Mouse (Mus musculus) erythroblast, adult 5-6 weeks (primary cell): Measurements from ENCODE around the gene Tsks. TPM values are rescaled to one million over a fixed set of nuclear protein-coding genes. Genes with fewer than 3 reads are reported as not detected.

Source experiments
- ATAC-seq: replicated peaks from 2 replicates; pipeline ENCODE4 v1.8.0; 2016; ENCODE audit warnings: moderate number of reproducible peaks, mild to moderate bottlenecking, moderate TSS enrichment, inconsistent platforms; ENCODE audit not compliant: poor library complexity, low FRiP score, severe bottlenecking
- total RNA-seq, 2 experiments: library from RNA; stranded (forward) in 1 of 2; stranded (reverse) in 1 of 2; fragments of 150-400 nt in 1 of 2; fragments of 200-764, 138-1000 nt in 1 of 2; gene quantifications; 2 replicates each; pipeline versions ENCODE4 v1.2.3 to v1.2.4; 2015 to 2017; ENCODE audit warnings: low replicate concordance in 2 of 2

Tsks gene
- total RNA-seq, 2 experiments from 2014 or later: not detected

- ATAC-seq: no peak
These were observed 59.4 kb downstream of the Tsks start for GRCm38 (mm10) chr7:45002440-45002839.

GRCm38 (mm10) chr7:45004546-45004945 is 61.5 kb downstream of the Tsks start:
- ATAC-seq: no peak

GRCm38 (mm10) chr7:45005321-45005992 is 62.5 kb downstream of the Tsks start:
- ATAC-seq: no peak

GRCm38 (mm10) chr7:45006503-45006902 is 63.5 kb downstream of the Tsks start:
- ATAC-seq: no peak

- ATAC-seq: no peak
These were observed 64.1 kb downstream of the Tsks start for GRCm38 (mm10) chr7:45007141-45007540.

Other genes with a start within 250 kb of the Tsks start
Only the 30 nearest of the 33 such genes appear.
- gene Vrk3, start 194.8 kb upstream of the Tsks start, total RNA-seq (2015; ENCODE audit: low replicate concordance): 21.5 and 24.0 TPM in 2 replicates
- gene Vrk3, start 194.8 kb upstream of the Tsks start, total RNA-seq (2017; ENCODE audit: low replicate concordance): 11.3 and 22.7 TPM in 2 replicates
- 0.58 TPM in 1 of 2 replicates, not detected in the other for gene Zfp473, start 192.2 kb upstream of the Tsks start, total RNA-seq (2015; ENCODE audit: low replicate concordance)
- gene Zfp473, start 192.2 kb upstream of the Tsks start, total RNA-seq (2017; ENCODE audit: low replicate concordance): 0.14 and 0.60 TPM in 2 replicates
- gene Nup62, start 127.1 kb upstream of the Tsks start, total RNA-seq (2015; ENCODE audit: low replicate concordance): 10.4 and 14.4 TPM in 2 replicates
- gene Nup62, start 127.1 kb upstream of the Tsks start, total RNA-seq (2017; ENCODE audit: low replicate concordance): 21.7 and 21.9 TPM in 2 replicates
- gene Il4i1, start 126.8 kb upstream of the Tsks start, total RNA-seq (2015; ENCODE audit: low replicate concordance): 0.84 TPM in 1 of 2 replicates, not detected in the other
- 0.09 TPM in 1 of 2 replicates, not detected in the other for gene Il4i1, start 126.8 kb upstream of the Tsks start, total RNA-seq (2017; ENCODE audit: low replicate concordance)
- 1.3 and 1.9 TPM in 2 replicates for gene Atf5, start 126.5 kb upstream of the Tsks start, total RNA-seq (2015; ENCODE audit: low replicate concordance)
- 2.1 and 2.5 TPM in 2 replicates for gene Atf5, start 126.5 kb upstream of the Tsks start, total RNA-seq (2017; ENCODE audit: low replicate concordance)
- gene Akt1s1, start 94.2 kb upstream of the Tsks start, total RNA-seq (2015; ENCODE audit: low replicate concordance): 6.5 and 7.1 TPM in 2 replicates
- 19.7 and 43.3 TPM in 2 replicates for gene Akt1s1, start 94.2 kb upstream of the Tsks start, total RNA-seq (2017; ENCODE audit: low replicate concordance)
- gene Tbc1d17, start 94.1 kb upstream of the Tsks start, total RNA-seq (2015; ENCODE audit: low replicate concordance): 15.8 and 21.3 TPM in 2 replicates
- 33.6 and 77.5 TPM in 2 replicates for gene Tbc1d17, start 94.1 kb upstream of the Tsks start, total RNA-seq (2017; ENCODE audit: low replicate concordance)
- gene Pnkp, start 86.1 kb upstream of the Tsks start, total RNA-seq (2015; ENCODE audit: low replicate concordance): 17.3 and 43.3 TPM in 2 replicates
- gene Pnkp, start 86.1 kb upstream of the Tsks start, total RNA-seq (2017; ENCODE audit: low replicate concordance): 26.8 and 32.5 TPM in 2 replicates
- gene Ptov1, start 73.4 kb upstream of the Tsks start, total RNA-seq (2015; ENCODE audit: low replicate concordance): 6.9 and 8.1 TPM in 2 replicates
- gene Ptov1, start 73.4 kb upstream of the Tsks start, total RNA-seq (2017; ENCODE audit: low replicate concordance): 8.8 and 12.1 TPM in 2 replicates
- gene Med25, start 50.5 kb upstream of the Tsks start, total RNA-seq (2015; ENCODE audit: low replicate concordance): 6.5 and 8.4 TPM in 2 replicates
- gene Med25, start 50.5 kb upstream of the Tsks start, total RNA-seq (2017; ENCODE audit: low replicate concordance): 3.2 and 5.3 TPM in 2 replicates
- gene Fuz, start 47.1 kb upstream of the Tsks start, total RNA-seq (2015; ENCODE audit: low replicate concordance): 1.3 TPM in 1 of 2 replicates, not detected in the other
- 2.2 and 4.3 TPM in 2 replicates for gene Fuz, start 47.1 kb upstream of the Tsks start, total RNA-seq (2017; ENCODE audit: low replicate concordance)
- 29.4 and 43.1 TPM in 2 replicates for gene Ap2a1, start 13.7 kb upstream of the Tsks start, total RNA-seq (2015; ENCODE audit: low replicate concordance)
- 27.5 and 36.0 TPM in 2 replicates for gene Ap2a1, start 13.7 kb upstream of the Tsks start, total RNA-seq (2017; ENCODE audit: low replicate concordance)
- gene Cpt1c, start 31.6 kb downstream of the Tsks start, total RNA-seq (2015; ENCODE audit: low replicate concordance): 0.19 and 1.5 TPM in 2 replicates
- 0.28 and 0.51 TPM in 2 replicates for gene Cpt1c, start 31.6 kb downstream of the Tsks start, total RNA-seq (2017; ENCODE audit: low replicate concordance)
- 21.7 and 73.4 TPM in 2 replicates for gene Prmt1, start 43.4 kb downstream of the Tsks start, total RNA-seq (2015; ENCODE audit: low replicate concordance)
- gene Prmt1, start 43.4 kb downstream of the Tsks start, total RNA-seq (2017; ENCODE audit: low replicate concordance): 9.2 and 30.6 TPM in 2 replicates
- 15.5 and 24.2 TPM in 2 replicates for gene Irf3, start 54.4 kb downstream of the Tsks start, total RNA-seq (2015; ENCODE audit: low replicate concordance)
- gene Irf3, start 54.4 kb downstream of the Tsks start, total RNA-seq (2017; ENCODE audit: low replicate concordance): 17.0 and 34.1 TPM in 2 replicates
- gene Bcl2l12, start 55.5 kb downstream of the Tsks start, total RNA-seq (2015; ENCODE audit: low replicate concordance): 2.9 and 9.6 TPM in 2 replicates
- gene Bcl2l12, start 55.5 kb downstream of the Tsks start, total RNA-seq (2017; ENCODE audit: low replicate concordance): 1.3 and 2.5 TPM in 2 replicates
- 7.9 and 10.7 TPM in 2 replicates for gene Scaf1, start 73.2 kb downstream of the Tsks start, total RNA-seq (2015; ENCODE audit: low replicate concordance)
- gene Scaf1, start 73.2 kb downstream of the Tsks start, total RNA-seq (2017; ENCODE audit: low replicate concordance): 9.8 and 10.0 TPM in 2 replicates
- 7.5 and 10.8 TPM in 2 replicates for gene Rras, start 74.8 kb downstream of the Tsks start, total RNA-seq (2015; ENCODE audit: low replicate concordance)
- gene Rras, start 74.8 kb downstream of the Tsks start, total RNA-seq (2017; ENCODE audit: low replicate concordance): 0.60 TPM in 1 of 2 replicates, not detected in the other
- gene Prr12, start 109.7 kb downstream of the Tsks start, total RNA-seq (2015; ENCODE audit: low replicate concordance): 3.3 and 6.1 TPM in 2 replicates
- gene Prr12, start 109.7 kb downstream of the Tsks start, total RNA-seq (2017; ENCODE audit: low replicate concordance): 0.60 and 0.70 TPM in 2 replicates
- 10.4 and 20.7 TPM in 2 replicates for gene Nosip, start 119.2 kb downstream of the Tsks start, total RNA-seq (2015; ENCODE audit: low replicate concordance)
- gene Nosip, start 119.2 kb downstream of the Tsks start, total RNA-seq (2017; ENCODE audit: low replicate concordance): 15.5 and 22.2 TPM in 2 replicates
- gene Prrg2, start 119.5 kb downstream of the Tsks start, total RNA-seq (2015; ENCODE audit: low replicate concordance): 1.3 and 5.2 TPM in 2 replicates
- gene Prrg2, start 119.5 kb downstream of the Tsks start, total RNA-seq (2017; ENCODE audit: low replicate concordance): 0.34 and 7.0 TPM in 2 replicates
- gene Rcn3, start 149.0 kb downstream of the Tsks start, total RNA-seq (2015; ENCODE audit: low replicate concordance): 1.3 and 2.5 TPM in 2 replicates
- gene Rcn3, start 149.0 kb downstream of the Tsks start, total RNA-seq (2017; ENCODE audit: low replicate concordance): 6.7 and 7.5 TPM in 2 replicates
- gene Fcgrt, start 160.6 kb downstream of the Tsks start, total RNA-seq (2015; ENCODE audit: low replicate concordance): 2.5 and 7.3 TPM in 2 replicates
- gene Fcgrt, start 160.6 kb downstream of the Tsks start, total RNA-seq (2017; ENCODE audit: low replicate concordance): 10.3 and 11.4 TPM in 2 replicates
- 604 and 677 TPM in 2 replicates for gene Rps11, start 181.2 kb downstream of the Tsks start, total RNA-seq (2015; ENCODE audit: low replicate concordance)
- 233 and 238 TPM in 2 replicates for gene Rps11, start 181.2 kb downstream of the Tsks start, total RNA-seq (2017; ENCODE audit: low replicate concordance)
- 517 and 725 TPM in 2 replicates for gene Rpl13a, start 185.6 kb downstream of the Tsks start, total RNA-seq (2015; ENCODE audit: low replicate concordance)
- 475 and 688 TPM in 2 replicates for gene Rpl13a, start 185.6 kb downstream of the Tsks start, total RNA-seq (2017; ENCODE audit: low replicate concordance)
- gene Gm45713, start 193.0 kb downstream of the Tsks start, total RNA-seq (2015; ENCODE audit: low replicate concordance): not detected in 2 replicates
- gene Gm45713, start 193.0 kb downstream of the Tsks start, total RNA-seq (2017; ENCODE audit: low replicate concordance): not detected in 2 replicates
- 1.3 and 3.8 TPM in 2 replicates for gene Flt3l, start 193.2 kb downstream of the Tsks start, total RNA-seq (2015; ENCODE audit: low replicate concordance)
- 2.6 and 3.6 TPM in 2 replicates for gene Flt3l, start 193.2 kb downstream of the Tsks start, total RNA-seq (2017; ENCODE audit: low replicate concordance)
- gene Pih1d1, start 211.1 kb downstream of the Tsks start, total RNA-seq (2015; ENCODE audit: low replicate concordance): 33.4 and 59.6 TPM in 2 replicates
- gene Pih1d1, start 211.1 kb downstream of the Tsks start, total RNA-seq (2017; ENCODE audit: low replicate concordance): 2.7 and 15.8 TPM in 2 replicates
- gene Aldh16a1, start 211.4 kb downstream of the Tsks start, total RNA-seq (2015; ENCODE audit: low replicate concordance): 10.2 and 12.7 TPM in 2 replicates
- gene Aldh16a1, start 211.4 kb downstream of the Tsks start, total RNA-seq (2017; ENCODE audit: low replicate concordance): 6.3 and 10.3 TPM in 2 replicates
- gene Slc17a7, start 220.7 kb downstream of the Tsks start, total RNA-seq (2015; ENCODE audit: low replicate concordance): not detected in 2 replicates
- 0.28 TPM in 1 of 2 replicates, not detected in the other for gene Slc17a7, start 220.7 kb downstream of the Tsks start, total RNA-seq (2017; ENCODE audit: low replicate concordance)